Mouse (Mus musculus) c-Kit-positive CD71-positive TER-119-positive erythroid progenitor cells, embryonic 14.5 days (primary cell): Measurements from ENCODE around the gene Dusp3.

Experiments used
- DNase-seq: peaks from one replicate; pipeline ENCODE4 v3.0.0-alpha.2; 2013; ENCODE audit warnings: low spot score

Gene Dusp3

DNA sequence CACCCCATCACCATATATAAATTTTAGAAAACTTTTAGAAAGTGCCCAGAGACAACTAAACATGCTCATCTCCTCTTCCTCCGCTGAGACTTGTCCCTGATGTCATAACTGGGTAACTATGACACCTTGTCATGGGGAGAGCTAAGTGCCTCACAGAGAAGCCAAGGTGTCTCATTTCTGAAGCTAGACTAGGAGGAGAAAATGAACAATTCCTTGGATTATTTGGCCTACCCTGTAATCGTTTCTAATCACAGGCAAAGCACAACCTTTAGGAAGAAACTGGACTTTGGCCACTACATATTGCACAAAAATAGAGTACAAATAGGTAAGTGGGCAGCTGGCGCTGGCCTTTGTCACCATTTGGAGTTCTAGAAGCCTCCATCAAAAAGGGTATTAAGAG, at the start of gene Dusp3:
Dusp3 (minus strand) TSS at position 101 of the 400 bp plus-strand sequence.
- DNase-seq = no peak

DNA sequence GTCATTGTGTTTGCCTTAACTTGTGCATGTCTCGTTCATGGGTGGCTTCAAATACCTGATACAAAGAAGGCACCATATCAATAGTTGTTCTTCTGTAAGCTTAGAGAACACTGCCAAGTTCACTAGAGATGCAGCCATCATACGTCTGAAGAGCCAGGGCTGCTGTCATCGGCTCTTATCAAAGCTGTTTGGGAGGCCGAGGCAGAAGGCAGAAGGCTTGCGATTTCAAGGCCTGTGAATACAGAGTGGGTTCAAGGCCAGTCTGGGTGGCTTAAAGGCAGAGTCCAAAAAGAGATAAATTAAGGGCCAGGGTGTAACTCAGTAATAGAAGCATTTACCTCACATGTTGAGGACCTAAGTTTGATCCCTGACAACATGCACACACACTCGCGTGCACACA, 49.5 kb upstream of the Dusp3 start:
- no peak for DNase-seq

DNA sequence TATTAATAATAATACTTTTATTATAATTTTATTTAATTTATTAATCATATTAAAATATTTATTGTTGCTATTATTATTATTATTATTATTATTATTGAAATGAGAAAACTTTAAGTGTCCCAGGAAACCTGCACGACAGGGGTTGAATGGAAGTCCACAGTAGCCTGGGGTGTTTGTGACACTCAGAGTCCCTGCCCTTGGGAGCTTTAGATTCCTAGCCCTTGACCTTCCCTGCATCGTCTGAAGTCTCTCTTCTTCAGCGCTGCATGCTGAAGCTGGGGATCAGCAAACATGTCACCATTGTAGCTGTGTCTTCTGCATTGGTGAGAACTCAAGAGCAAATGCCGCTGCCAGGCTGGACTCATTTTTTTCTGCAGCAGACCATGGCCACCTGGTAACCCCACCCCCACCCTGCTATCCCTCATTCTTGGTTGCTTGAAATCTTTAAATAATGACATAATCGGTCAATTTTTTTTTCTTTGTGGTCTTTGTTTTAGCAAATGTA, 48.7 kb upstream of the Dusp3 start:
- DNase-seq = no peak

DNA sequence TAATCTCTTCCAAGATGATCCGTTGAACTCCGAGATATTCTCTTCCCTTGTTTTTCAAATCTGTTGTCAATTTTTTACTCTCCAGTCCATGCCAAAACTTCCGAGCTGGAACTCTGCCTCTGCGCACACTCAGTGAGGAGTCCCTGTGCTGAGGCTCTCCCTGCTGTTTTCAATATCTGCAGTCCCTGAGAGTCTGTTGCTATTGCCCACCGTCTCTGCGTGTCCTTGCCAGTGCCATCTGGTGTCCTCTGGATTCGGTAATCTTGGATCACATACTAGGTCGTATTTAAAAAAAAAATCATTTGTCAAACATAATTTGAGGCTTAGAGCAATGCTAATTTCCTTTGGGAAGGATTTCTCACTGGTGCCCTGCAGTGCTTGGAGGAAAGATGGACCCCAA, 48.1 kb upstream of the Dusp3 start:
- no peak for DNase-seq

DNA sequence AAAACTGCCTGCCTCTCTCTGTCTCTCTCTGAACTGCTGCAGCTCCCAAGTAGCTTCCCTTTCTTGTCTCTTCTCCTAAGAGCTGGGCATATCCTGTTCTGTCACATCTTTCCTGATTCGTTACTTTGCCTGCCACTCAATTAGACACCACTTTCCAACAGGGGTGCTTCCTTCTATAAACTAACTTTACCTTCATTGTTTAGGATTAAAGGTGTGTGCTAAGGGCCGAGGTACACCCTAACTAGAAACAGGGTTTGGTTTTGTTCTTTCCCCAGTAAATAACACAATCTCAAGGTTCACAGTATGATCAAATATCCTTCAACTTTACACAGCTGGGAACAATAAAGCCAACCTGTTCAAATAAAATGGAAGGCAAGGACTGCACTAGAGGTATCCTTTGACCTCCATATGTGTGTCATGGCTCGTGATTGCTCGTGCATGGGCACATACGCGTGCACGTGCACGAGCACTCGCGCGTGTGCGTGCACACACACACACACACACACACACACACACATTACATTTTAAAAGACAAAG, 46.3 kb upstream of the Dusp3 start:
- no peak for DNase-seq

DNA sequence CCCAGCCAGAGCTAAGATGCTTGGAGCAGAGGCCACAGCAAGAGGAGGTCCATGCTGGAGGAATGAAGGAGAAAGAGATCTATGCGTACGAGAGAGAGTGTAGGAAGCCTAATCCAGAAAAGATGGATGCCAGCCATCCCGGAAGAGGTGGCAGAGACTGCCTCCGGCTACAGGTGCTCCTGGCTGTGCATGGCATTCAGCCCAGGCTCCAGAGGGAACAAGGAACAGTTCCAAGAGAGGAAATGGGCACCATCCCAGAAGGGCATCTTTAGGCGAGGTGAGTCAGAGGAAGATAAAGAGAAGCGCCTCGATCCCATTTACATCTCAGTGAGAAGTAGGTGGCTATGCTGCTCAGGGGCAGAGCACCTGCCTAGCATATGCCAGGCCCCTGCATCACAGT, 44.3 kb upstream of the Dusp3 start:
- DNase-seq = no peak

DNA sequence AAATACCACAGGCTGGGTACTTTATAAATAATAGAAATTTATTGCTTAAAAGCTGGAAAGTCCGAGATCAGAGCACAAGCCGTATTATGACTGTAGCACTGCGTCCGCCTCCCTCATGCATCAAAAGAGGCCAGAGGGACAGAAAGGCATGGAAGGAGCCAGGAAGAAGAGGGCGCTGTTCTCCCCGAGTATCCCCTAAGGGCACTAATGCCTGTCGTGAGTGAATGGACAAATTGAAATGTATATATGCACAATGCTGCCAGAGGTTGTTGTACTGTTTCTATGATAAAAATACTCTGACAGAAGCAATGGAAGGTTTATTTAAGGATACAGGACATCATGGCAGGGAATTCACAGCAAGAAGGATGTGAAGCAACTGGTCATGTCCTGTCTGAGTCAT, 43.2 kb upstream of the Dusp3 start:
- no peak for DNase-seq

DNA sequence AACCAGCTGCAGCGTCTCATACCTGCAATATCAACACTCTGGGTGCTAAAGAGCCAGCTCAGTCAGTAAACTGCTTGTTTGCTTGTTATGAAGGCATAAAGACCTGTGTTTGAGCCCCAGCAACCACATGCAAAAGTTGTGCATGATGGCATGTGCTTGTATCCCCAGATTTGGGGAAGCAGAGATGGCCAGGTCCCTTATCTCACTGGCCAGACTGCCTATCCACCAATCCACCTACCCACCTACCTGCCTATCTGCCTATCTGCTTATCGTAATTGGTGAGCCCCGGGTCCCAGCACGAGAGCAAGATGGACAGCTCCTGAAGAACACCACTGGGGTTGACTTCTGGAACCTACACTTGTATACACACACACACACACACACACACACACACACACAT, 42.5 kb upstream of the Dusp3 start:
- DNase-seq = no peak

DNA sequence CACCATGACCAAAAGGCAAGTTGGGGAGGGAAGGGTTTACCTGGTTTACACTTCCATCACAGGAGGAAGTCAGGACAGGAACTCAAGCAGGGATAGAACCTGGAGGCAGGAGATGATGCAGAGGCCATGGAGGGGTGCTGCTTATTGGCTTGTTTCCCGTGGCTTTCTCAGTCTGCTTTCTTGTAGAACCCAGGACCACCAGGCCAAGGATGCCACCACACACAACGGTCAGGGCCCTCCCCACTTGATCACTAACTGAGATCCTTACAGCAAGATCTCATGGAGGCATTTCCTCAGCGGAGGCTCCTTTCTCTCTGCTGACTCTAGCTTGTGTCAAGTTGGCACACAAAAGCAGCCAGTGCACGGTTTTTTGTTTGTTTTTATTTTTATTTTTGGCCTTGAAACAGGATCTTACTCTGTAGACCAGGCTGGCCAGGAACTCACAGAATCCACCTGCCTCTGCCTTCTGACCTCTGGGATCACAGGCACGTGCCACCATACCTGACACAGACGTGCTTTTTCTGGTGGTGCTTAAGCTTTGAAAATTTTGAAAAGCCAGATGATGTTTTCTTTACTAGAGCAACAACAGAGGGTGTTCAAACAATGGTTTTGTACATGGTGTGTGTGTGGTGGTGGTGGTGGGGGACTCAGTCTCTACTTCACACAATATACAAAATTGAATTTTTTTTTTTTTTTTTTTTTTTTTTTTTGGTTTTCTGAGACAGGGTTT, 41.4 kb upstream of the Dusp3 start, which contains the start of gene Mpp3:
Mpp3 (minus strand) TSS at position 375 of the 730 bp plus-strand sequence.
- no peak for DNase-seq

DNA sequence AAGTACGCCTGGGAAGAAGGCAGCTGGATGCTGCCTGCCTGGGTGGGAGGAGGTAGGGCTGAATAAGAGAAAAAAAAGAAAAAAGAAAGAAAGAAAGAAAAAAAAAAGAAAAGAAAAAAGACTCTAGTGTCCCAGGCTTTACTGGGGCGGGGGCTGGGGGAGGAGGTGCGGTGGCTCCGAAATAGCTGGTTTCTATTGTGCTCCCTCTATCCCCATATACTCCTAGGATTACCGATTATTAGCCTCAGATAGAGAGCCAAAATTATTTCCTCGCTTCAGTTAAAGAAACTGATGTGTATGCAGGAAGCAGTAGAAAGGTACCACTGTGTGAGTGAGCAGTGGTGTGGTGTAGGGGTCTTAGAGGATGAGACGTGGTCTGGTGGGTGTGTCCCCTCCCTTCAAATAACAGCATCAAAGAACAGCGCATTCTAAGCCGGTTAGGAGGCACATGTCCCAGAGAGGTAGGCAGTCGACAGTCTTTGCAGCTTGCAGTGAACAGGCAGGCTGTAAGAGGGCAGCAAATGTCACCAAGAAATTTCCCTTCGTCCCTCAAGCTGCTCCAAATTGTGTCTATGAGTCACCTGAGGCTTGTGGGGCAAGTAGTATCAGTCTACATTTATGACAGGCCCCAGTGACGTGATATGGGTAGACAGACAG, 40.7 kb upstream of the Dusp3 start:
- DNase-seq = no peak

DNA sequence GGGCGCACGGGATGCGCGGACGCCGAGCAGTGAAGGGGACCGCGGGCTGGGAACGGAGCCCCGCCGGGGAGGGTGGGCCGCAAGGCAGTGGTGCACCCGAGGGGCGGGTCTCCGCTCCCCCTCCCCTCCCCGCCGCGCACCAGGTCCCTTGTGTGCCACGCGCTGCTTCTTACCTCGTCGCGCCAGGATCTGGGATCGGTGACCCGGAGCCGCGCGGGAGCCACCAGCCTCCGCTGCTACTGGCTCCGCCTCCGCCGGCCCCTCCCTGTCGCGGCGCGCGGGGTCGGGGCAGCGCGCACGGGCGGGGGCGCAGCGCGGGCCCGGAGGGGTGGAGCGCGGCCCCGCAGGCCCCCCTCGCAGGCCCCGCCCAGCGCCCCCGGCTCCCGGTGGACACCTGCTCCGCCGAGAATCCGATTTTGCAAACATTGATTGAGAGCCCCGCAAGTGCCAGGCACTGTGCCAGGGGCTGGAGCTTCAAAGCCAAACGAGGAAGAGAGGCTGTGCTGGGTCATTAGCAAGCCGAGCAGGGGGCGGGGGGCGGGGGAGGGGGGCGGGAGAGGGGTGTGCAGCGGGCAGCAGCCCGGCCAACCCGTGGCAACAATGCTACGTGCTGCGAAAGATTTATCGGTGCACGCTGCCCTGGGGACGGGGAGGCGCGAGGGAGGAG, 40.0 kb upstream of the Dusp3 start:
- no peak for DNase-seq

DNA sequence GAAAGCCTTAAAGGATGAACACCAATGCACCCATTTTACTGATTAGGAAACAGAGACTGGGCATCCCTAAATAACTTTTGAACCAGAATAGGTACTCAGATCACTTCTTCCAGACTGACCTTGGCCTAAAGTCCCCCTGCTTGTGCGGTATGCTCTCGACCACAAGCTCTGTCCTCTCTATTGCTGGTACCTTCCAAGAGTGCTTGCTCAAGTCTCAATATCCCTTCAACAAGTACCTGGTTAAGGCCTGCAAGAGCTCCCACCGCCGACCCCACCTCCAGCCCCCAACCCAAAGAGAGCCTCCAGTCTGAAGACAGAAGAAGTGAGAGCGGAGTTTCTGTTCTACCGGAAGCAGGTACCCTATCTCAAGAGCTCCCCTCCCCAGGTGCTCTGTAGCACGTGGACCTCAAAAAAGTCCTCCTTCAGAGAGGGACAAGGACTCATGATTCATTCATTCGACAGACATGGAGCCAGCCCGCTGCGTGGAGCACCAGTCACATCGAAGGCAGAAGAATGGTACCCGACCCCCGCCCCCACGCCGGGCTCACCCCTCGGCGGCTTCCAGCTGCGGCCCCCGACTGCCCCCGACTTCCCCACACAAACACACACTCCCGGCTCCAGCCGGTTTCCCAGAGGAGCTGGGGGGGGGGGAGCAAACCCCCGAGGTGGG, 39.3 kb upstream of the Dusp3 start:
- DNase-seq = no peak

DNA sequence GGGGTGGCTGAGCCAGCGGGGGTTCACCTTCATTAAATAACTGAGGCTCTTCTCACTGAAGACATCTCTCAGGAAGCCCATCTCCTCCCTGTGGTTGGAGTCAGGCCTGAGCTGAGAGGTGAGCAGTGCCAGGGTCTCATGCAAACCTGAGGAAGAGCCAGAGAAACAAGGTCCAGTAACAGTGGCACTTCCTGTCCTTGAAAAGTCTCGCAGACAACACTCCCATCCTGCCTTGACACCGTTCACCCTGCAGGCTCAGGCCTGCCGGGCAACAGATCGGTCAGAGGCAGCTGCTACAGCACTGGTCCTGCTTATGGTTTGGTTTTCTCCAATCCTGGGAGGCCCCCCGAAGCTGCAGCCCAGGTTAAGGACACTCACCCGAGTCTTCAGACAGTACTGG, 38.5 kb upstream of the Dusp3 start:
- DNase-seq = no peak

DNA sequence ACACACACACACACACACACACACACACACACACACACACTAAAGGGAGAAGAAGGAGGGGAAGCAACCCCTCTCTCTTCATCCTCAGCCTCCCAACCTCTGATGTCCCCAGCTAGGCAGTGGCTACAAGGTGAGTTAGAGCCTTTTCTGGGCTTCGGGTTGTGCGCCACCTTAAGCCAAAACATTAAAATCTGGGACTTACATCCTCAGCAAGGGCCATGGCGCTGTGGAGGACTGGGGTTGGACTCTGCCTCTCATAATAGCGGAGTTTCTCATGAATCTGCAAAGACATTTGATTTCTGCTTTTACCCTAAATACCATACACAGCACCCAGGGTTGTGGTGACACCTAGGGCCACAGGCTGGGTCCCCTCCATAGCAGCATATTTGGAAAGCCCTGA, 38.1 kb upstream of the Dusp3 start:
- no peak for DNase-seq

DNA sequence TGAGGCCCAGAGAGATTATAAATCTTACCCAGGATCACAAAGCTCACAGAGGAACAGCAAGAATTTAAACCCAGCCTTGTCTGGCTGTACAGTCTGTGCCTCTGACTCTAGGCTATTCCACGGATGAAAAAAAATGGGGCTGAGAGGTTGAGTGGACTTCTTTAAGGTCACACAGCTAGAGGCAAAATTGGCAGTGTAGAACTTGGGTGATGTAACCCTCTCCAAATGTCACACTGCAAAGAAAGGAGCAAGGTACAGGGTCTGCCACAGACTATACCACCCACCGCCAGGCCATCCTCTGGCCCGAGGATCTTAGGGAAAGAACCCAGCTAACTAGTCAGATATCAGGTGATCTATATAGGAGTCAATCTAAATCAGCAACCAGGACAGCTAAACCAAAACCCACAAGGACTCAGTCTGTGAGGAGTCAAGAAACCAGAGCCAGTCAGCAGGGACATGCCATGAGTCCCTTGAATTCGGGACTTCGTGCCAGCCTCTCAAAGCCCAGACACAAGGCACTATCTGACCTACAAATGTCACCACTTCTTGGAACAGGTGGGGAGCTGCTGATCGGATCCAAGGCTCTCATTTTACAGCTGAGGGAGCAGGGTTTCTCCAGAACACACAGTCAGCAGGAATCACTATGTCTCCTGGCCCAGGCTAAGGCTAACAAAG, 37.4 kb upstream of the Dusp3 start:
- DNase-seq = no peak

DNA sequence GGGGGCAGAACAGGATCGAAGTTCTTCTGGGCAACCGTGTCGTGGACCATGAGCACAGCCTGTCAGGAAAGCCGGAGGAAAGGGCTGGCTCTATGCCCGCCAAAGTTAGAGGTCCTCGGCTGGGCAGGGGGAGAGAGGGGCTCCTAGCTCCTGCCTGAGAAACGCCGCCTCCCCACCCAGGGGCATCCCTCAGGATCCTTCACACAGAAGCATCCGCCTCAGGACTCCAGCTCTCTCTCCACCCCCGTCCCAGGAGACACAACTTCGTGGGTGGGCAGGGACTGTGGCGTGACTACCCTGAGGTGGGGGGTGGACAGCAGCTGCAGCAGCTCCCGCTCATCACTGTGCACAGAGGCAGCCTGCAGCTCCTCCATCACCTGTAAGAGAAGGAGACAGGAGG, 36.6 kb upstream of the Dusp3 start:
- no peak for DNase-seq

DNA sequence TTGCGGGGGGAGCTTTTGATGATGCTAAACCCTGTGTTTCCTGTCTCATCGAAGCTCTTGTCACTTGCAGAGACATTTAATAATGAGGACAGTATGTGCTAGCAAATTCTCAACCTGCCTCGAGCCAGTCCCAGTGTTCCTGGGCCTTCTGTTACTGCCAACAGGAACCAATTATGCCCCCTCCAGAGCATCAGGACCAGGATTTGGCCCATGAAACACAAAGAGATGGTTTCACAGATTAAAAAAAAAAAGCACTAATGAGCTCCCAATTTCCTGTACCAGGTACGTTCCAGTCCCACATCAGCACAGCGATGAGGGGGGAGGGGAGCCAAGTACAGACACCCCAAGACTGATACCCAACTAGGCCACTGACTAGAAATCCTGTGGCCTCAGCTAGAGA, 34.4 kb upstream of the Dusp3 start:
- no peak for DNase-seq

DNA sequence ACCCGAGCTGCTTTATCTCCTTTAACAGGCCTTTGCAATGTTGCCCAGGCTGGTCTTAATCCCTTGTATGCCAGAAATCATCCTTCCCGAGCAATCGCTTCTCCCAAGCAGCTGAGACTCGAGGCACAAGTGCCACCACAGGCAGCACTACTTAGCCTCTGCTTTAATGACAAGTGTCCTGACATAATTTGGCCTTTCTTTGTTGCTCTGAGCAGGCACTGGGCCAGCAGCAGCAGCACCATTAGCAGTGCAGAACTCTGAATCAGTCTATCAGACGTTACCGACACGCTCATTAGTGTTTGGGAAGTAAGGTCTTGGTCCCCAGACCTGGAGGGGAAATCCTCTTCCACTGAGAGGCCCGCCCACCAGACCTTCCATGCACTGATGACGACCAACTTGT, 32.9 kb upstream of the Dusp3 start:
- no peak for DNase-seq

DNA sequence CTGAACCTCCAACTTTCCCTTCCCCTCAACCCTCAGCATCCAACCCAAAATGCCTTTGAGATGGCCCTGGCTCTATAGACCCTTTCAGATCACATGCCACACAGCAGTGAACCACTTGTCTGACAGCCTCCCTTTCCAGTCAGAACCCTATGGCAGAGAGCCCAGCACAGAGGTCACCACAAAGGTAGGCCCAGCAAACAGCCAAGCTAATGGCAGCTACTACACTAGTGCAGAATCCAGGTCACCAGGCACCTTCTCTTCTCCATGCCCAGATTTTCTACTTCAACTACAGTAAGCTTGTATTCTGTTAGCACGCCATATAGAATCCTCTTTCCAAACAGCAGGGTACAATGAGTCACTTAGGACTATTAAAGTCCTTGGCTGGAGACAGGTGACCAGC, 29.3 kb upstream of the Dusp3 start:
- no peak for DNase-seq

DNA sequence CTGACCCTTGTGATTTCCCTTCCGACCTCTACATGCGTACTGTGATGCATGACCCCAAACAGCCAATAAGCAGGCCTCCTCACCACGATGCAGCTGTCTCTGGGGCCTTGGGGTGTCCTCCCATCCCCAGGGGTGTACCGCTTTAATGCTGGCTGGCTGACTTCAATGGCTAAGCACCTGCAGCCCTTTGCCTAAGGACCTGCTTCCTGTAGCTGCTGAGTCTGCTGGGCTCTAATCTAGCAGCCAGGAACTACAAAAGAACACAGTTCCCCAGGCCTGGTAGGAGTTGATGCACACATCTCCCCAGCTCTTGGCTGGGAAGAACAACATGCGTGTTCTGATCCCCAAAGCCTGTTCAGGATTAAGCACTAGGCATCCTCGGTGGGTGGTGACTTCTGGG, 28.7 kb upstream of the Dusp3 start:
- DNase-seq = no peak

DNA sequence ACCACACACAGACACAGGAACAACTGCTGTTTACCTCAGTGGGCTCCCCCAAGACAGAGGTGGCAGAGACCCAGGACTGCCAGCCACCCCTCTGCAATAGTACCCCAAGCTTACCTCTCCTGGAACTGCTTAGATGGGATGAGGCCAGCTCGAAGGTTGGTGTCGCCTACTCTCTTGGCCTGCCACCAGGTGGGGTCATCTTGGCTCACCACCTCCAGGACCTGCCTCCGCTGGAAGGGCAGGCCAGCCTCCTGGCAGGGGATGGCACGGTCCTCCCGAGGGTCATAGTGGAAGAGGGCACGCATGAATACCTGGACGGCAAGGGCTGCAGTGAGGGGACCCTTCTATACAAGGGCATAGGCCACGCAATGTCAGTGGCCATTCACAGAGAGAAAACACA, 26.4 kb upstream of the Dusp3 start:
- DNase-seq = no peak

DNA sequence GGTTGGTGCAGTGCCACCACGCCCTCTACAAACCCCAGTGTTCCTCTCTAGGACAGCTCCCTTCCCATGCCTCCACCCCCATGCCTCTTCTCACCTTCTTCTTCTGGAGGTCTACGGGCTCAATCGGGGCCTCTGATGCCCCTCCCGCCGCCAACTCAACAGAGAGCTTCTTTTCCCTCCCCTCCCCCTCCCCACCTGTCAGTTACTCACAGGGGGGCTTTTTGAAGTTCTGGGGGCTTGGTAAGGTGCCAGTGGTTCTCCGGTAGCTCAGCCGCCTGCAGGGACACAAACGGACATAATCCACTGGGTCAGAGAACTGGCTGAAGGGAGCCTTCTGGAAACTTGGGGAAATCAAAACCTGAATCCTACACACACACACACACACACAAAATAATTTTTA, 24.7 kb upstream of the Dusp3 start:
- DNase-seq = no peak
